Mouse (Mus musculus): ENCODE data around the gene Actn4.
A peak's percentile ranks its signal among the peaks of the same experiment; 100 is the strongest.

DNA sequence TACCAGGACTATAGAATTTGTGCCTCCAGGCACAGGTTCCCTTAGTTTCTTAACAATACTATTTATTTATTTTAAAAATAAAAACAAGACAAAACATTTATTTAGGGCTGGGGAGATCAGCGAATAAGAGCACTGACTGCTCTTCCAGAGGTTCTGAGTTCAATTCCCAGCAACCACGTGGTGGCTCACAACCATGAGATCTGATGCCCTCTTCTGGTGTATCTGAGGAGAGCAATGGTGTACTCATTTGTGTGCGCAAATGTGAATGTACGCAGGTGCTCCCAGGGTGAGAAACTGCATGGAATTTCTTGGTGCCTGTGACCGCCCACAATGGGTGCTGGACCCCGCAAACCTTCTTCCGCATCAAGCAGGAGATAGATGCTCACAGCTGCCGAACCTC is 10.9 kb upstream of the Actn4 start:
- TF ChIP-seq CTCF (IDR thresholded peaks at IDR 0.05; ENCODE audit: borderline replicate concordance, control insufficient read depth, extremely low read depth, insufficient read depth, low read length, poor library complexity) (peak; percentile 14; the same call in 1 of the 2 replicates), POLR2A (IDR thresholded peaks at IDR 0.05; ENCODE audit: control insufficient read depth, extremely low read depth, insufficient read depth, low read length, poor library complexity) (no peak)
